Comparison of ENCODE assay signal across 20 mouse cellular contexts in genomic region chr11:65629320-65629719, GRCm38 (mm10).
DNase-seq lines count a peak whose midpoint lies in the region; ATAC-seq and TF ChIP-seq lines count a peak whose summit lies in the region.
"Had no signal": no experiment of that assay in that cellular context is flagged by ENCODE, and none has a peak within 500 bp of the region (broad histone marks: within the 10 kb centered on the region; RNA-seq: fewer than 3 reads in every experiment).

No protein-coding gene starts in this region.

- H3K27me3 ChIP-seq in liver, postnatal 0 days (ENCODE audit: insufficient read depth, low read length), result no peaks in the 10 kb centered on the region
- H3K27me3 ChIP-seq in liver, embryonic 12.5 days (replicated peaks), result no peaks in the 10 kb centered on the region
- no peaks in the 10 kb centered on the region for H3K27me3 ChIP-seq in liver, embryonic 14.5 days (ENCODE audit: control insufficient read depth, insufficient read depth, low read length)
- H3K27me3 ChIP-seq in liver, embryonic 16.5 days (ENCODE audit: control insufficient read depth, insufficient read depth, low read depth, low read length), result no peaks in the 10 kb centered on the region
- H3K27me3 ChIP-seq: embryonic facial prominence, embryonic 12.5 days; forebrain, embryonic 13.5 days; forebrain, embryonic 15.5 days had no signal

- H3K9me3 ChIP-seq in liver, postnatal 0 days (ENCODE audit: low read length), result no peaks in the 10 kb centered on the region
- no peaks in the 10 kb centered on the region for H3K9me3 ChIP-seq in liver, embryonic 12.5 days (replicated peaks)
- no peaks in the 10 kb centered on the region for H3K9me3 ChIP-seq in liver, embryonic 14.5 days (ENCODE audit: control insufficient read depth, low read length)
- no peaks in the 10 kb centered on the region for H3K9me3 ChIP-seq in liver, embryonic 16.5 days (replicated peaks; ENCODE audit: control insufficient read depth, low read length)
- H3K9me3 ChIP-seq: embryonic facial prominence, embryonic 10.5 days; embryonic facial prominence, embryonic 12.5 days; forebrain, embryonic 13.5 days; forebrain, embryonic 15.5 days had no signal

- no peak overlapping the region for H3K9ac ChIP-seq in liver, postnatal 0 days (replicated peaks)
- H3K9ac ChIP-seq in liver, embryonic 12.5 days, result no peak overlapping the region
- H3K9ac ChIP-seq in liver, embryonic 14.5 days (replicated peaks), result no peak overlapping the region
- no peak overlapping the region for H3K9ac ChIP-seq in liver, embryonic 16.5 days (ENCODE audit: low read depth, low read length)
- H3K9ac ChIP-seq: embryonic facial prominence, embryonic 12.5 days; forebrain, embryonic 13.5 days; forebrain, embryonic 15.5 days had no signal

- no peak for TF ChIP-seq CTCF in liver, postnatal 0 days (IDR thresholded peaks at IDR 0.05; ENCODE audit: low read depth)
- no peak for TF ChIP-seq CTCF in liver, embryonic 14.5 days (IDR thresholded peaks at IDR 0.05; ENCODE audit: low read depth)

- DNase-seq in liver, result peak; percentile 30
- no peak for DNase-seq in liver, postnatal 0 days
- DNase-seq in liver, embryonic 14.5 days (ENCODE audit: low read depth in 3 of 3, low spot score in 3 of 3), result peak in 1 of 3 experiments; percentile 3
- DNase-seq in heart, adult 8-10 months (ENCODE audit: low spot score), result no peak
- no peak for DNase-seq in embryo, embryonic 11 days
- DNase-seq in cerebellum, postnatal 10 days, result no peak
- DNase-seq: adrenal gland, adult 2 months; adrenal gland, postnatal 10 days; adrenal gland, postnatal 25 days; cerebellum, adult 11 months; cerebellum, adult 18-20 months; cerebellum, adult 8-10 months; cerebellum, adult 9-11 months; cerebellum, postnatal 25 days had no signal

- no peak overlapping the region for H3K27ac ChIP-seq in liver, postnatal 0 days (ENCODE audit: low read depth)
- H3K27ac ChIP-seq in liver, embryonic 12.5 days, result no peak overlapping the region
- no peak overlapping the region for H3K27ac ChIP-seq in liver, embryonic 14.5 days
- no peak overlapping the region for H3K27ac ChIP-seq in liver, embryonic 16.5 days (ENCODE audit: low read length)
- H3K27ac ChIP-seq: embryonic facial prominence, embryonic 10.5 days; embryonic facial prominence, embryonic 12.5 days; forebrain, embryonic 13.5 days; forebrain, embryonic 15.5 days had no signal

- 66% methylated on average over 5 of the region's 5 CpGs for WGBS in liver, postnatal 0 days (ENCODE audit: insufficient replicate concordance)
- WGBS in liver, embryonic 12.5 days (ENCODE audit: insufficient replicate concordance), result 50% methylated on average over 5 of the region's 5 CpGs
- 44% methylated on average over 5 of the region's 5 CpGs for WGBS in liver, embryonic 14.5 days (ENCODE audit: insufficient replicate concordance)
- 46% methylated on average over 5 of the region's 5 CpGs for WGBS in liver, embryonic 16.5 days (ENCODE audit: insufficient replicate concordance)

- no peak for ATAC-seq in liver, postnatal 0 days
- peak; percentile 90 for ATAC-seq in liver, embryonic 12.5 days
- ATAC-seq in liver, embryonic 14.5 days (ENCODE audit: insufficient read depth), result peak; percentile 77
- peak; percentile 76 for ATAC-seq in liver, embryonic 16.5 days (ENCODE audit: low read depth)
- ATAC-seq: forebrain, embryonic 13.5 days; forebrain, embryonic 15.5 days had no signal

- H3K4me2 ChIP-seq in liver, postnatal 0 days (ENCODE audit: low read depth, low read length), result no peak overlapping the region
- H3K4me2 ChIP-seq in liver, embryonic 12.5 days, result no peak overlapping the region
- no peak overlapping the region for H3K4me2 ChIP-seq in liver, embryonic 14.5 days (ENCODE audit: low read depth)
- no peak overlapping the region for H3K4me2 ChIP-seq in liver, embryonic 16.5 days (ENCODE audit: low read depth, low read length)
- H3K4me2 ChIP-seq: embryonic facial prominence, embryonic 12.5 days; forebrain, embryonic 13.5 days; forebrain, embryonic 15.5 days had no signal

- no peak for TF ChIP-seq EP300 in liver, postnatal 0 days (IDR thresholded peaks at IDR 0.05; ENCODE audit: low read depth)
- TF ChIP-seq EP300 in liver, embryonic 14.5 days (IDR thresholded peaks at IDR 0.05; ENCODE audit: low read depth), result no peak

- H3K4me1 ChIP-seq in liver, postnatal 0 days (ENCODE audit: insufficient read depth), result no peaks in the 10 kb centered on the region
- H3K4me1 ChIP-seq in liver, embryonic 12.5 days, result peaks cover 13% of the 10 kb centered on the region
- peaks cover 6 to 8% of the 10 kb centered on the region in 2 experiments for H3K4me1 ChIP-seq in liver, embryonic 14.5 days (replicated peaks; ENCODE audit: control insufficient read depth in 2 of 2, insufficient read depth in 2 of 2, low read length in 1 of 2)
- H3K4me1 ChIP-seq in liver, embryonic 16.5 days (ENCODE audit: control insufficient read depth, low read depth, low read length), result peaks cover 2% of the 10 kb centered on the region; the same call in 1 of the 2 replicates
- H3K4me1 ChIP-seq: embryonic facial prominence, embryonic 10.5 days; embryonic facial prominence, embryonic 12.5 days; forebrain, embryonic 13.5 days; forebrain, embryonic 15.5 days had no signal

- no peak overlapping the region for H3K4me3 ChIP-seq in liver, postnatal 0 days (ENCODE audit: low read depth, low read length)
- no peak overlapping the region for H3K4me3 ChIP-seq in liver, embryonic 12.5 days
- no peak overlapping the region for H3K4me3 ChIP-seq in liver, embryonic 14.5 days (ENCODE audit: insufficient read depth in 1 of 2, low read depth in 2 of 2, low read length in 2 of 2)
- no peak overlapping the region for H3K4me3 ChIP-seq in liver, embryonic 16.5 days (ENCODE audit: low read depth, low read length)
- H3K4me3 ChIP-seq: embryonic facial prominence, embryonic 10.5 days; embryonic facial prominence, embryonic 12.5 days; forebrain, embryonic 13.5 days; forebrain, embryonic 15.5 days had no signal

- H3K36me3 ChIP-seq in liver, postnatal 0 days (replicated peaks; ENCODE audit: insufficient read depth, low read length), result no peaks in the 10 kb centered on the region
- no peaks in the 10 kb centered on the region for H3K36me3 ChIP-seq in liver, embryonic 12.5 days
- no peaks in the 10 kb centered on the region for H3K36me3 ChIP-seq in liver, embryonic 14.5 days (replicated peaks; ENCODE audit: control insufficient read depth, insufficient read depth, low read depth)
- H3K36me3 ChIP-seq in liver, embryonic 16.5 days (ENCODE audit: control insufficient read depth, insufficient read depth), result no peaks in the 10 kb centered on the region
- H3K36me3 ChIP-seq: embryonic facial prominence, embryonic 10.5 days; embryonic facial prominence, embryonic 12.5 days; forebrain, embryonic 15.5 days had no signal
